Mouse (Mus musculus) cortical plate, adult 2 months (tissue): ENCODE measurements around the gene Prss27. TPM values are rescaled to one million over a fixed set of nuclear protein-coding genes. Genes with fewer than 3 reads are reported as not detected.

Experiments used
- H3K27ac ChIP-seq: fragments of 200-500 bp; 2 replicates; pipeline ENCODE4 v1.5.1; 2012; ENCODE audit warnings: low read length, control low read depth, inconsistent platforms; ENCODE audit not compliant: insufficient read depth
- H3K4me1 ChIP-seq: fragments of 200-500 bp; 2 replicates; pipeline ENCODE4 v1.6.1; 2011; ENCODE audit warnings: low read length; ENCODE audit not compliant: control insufficient read depth, insufficient read depth
- H3K4me3 ChIP-seq: fragments of 200-500 bp; 2 replicates; pipeline ENCODE4 v1.5.1; 2011; ENCODE audit warnings: mild to moderate bottlenecking, low read length, control low read depth; ENCODE audit not compliant: insufficient read depth
- CTCF ChIP-seq: fragments of 200-500 bp; IDR thresholded peaks from 2 replicates; pipeline ENCODE4 v1.5.1; 2011; ENCODE audit warnings: mild to moderate bottlenecking, control low read depth, low read length; ENCODE audit not compliant: insufficient read depth; ENCODE audit errors: extremely low read depth
- POLR2A ChIP-seq: fragments of 200-500 bp; IDR thresholded peaks from 2 replicates; pipeline ENCODE4 v1.6.1; 2011; ENCODE audit warnings: mild to moderate bottlenecking, low read length, control low read depth; ENCODE audit not compliant: insufficient read depth; ENCODE audit errors: extremely low read depth
- polyA plus RNA-seq: library from polyadenylated mRNA; depleted of rRNA; stranded (reverse); fragments of >200 nt; gene quantifications from 2 replicates; pipeline ENCODE4 v1.2.3, GENCODE M21; 2012; rRNA removed

The Prss27 gene
- polyA plus RNA-seq, 1 experiment: not detected

GRCm38 (mm10) chr17:24090575-24090974 is 52.6 kb downstream of the Prss27 start:
- no peaks in the 10 kb centered on the region; the same call in 1 of the 2 replicates for H3K4me1 ChIP-seq
- H3K4me3 ChIP-seq: no peak overlapping the region
- H3K27ac ChIP-seq: no peak overlapping the region
- TF ChIP-seq CTCF: no peak
- TF ChIP-seq POLR2A: no peak

Other genes with a start within 250 kb of the Prss27 start
- 640 and 696 TPM in 2 replicates for gene Srrm2, start 247.6 kb upstream of the Prss27 start, polyA plus RNA-seq
- gene Elob, start 209.0 kb upstream of the Prss27 start, polyA plus RNA-seq: 547 and 628 TPM in 2 replicates
- not detected in 2 replicates for gene Prss33, start 202.1 kb upstream of the Prss27 start, polyA plus RNA-seq
- gene Prss32, start 194.3 kb upstream of the Prss27 start, polyA plus RNA-seq: not detected in 2 replicates
- gene Prss41, start 194.0 kb upstream of the Prss27 start, polyA plus RNA-seq: 0.23 and 0.29 TPM in 2 replicates
- not detected in 2 replicates for gene Prss21, start 170.1 kb upstream of the Prss27 start, polyA plus RNA-seq
- not detected in 2 replicates for gene Dcpp1, start 157.3 kb upstream of the Prss27 start, polyA plus RNA-seq
- gene Dcpp2, start 157.3 kb upstream of the Prss27 start, polyA plus RNA-seq: not detected in 2 replicates
- gene Dcpp3, start 120.7 kb upstream of the Prss27 start, polyA plus RNA-seq: not detected in 2 replicates
- gene Sbp, start 96.5 kb upstream of the Prss27 start, polyA plus RNA-seq: not detected in 2 replicates
- gene Sbpl, start 82.9 kb upstream of the Prss27 start, polyA plus RNA-seq: not detected in 2 replicates
- 0.46 and 0.47 TPM in 2 replicates for gene Prss30, start 57.6 kb upstream of the Prss27 start, polyA plus RNA-seq
- 1.6 and 1.7 TPM in 2 replicates for gene Prss22, start 40.0 kb upstream of the Prss27 start, polyA plus RNA-seq
- gene Kctd5, start 35.3 kb downstream of the Prss27 start, polyA plus RNA-seq: 23.5 and 25.1 TPM in 2 replicates
- gene Pdpk1, start 112.8 kb downstream of the Prss27 start, polyA plus RNA-seq: 42.5 and 44.8 TPM in 2 replicates
- 33.6 and 36.5 TPM in 2 replicates for gene Amdhd2, start 125.6 kb downstream of the Prss27 start, polyA plus RNA-seq
- gene Atp6v0c, start 131.6 kb downstream of the Prss27 start, polyA plus RNA-seq: 2,699 and 2,818 TPM in 2 replicates
- 62.7 and 72.7 TPM in 2 replicates for gene Tbc1d24, start 167.4 kb downstream of the Prss27 start, polyA plus RNA-seq
- 5.5 and 6.8 TPM in 2 replicates for gene Ntn3, start 171.4 kb downstream of the Prss27 start, polyA plus RNA-seq
- 17.0 and 19.0 TPM in 2 replicates for gene Tedc2, start 182.7 kb downstream of the Prss27 start, polyA plus RNA-seq
- 4.4 and 4.8 TPM in 2 replicates for gene Ccnf, start 213.3 kb downstream of the Prss27 start, polyA plus RNA-seq